Mouse (Mus musculus) testis, adult 2 months (tissue): Measurements from ENCODE around the gene Mpg.

Experiments
- CTCF ChIP-seq: fragments of 200-500 bp; IDR thresholded peaks from 2 replicates; pipeline ENCODE4 v1.5.1; 2012; ENCODE audit warnings: low read depth, mild to moderate bottlenecking, inconsistent platforms, low read length, moderate library complexity; ENCODE audit not compliant: control insufficient read depth, insufficient read depth, insufficient replicate concordance
- POLR2A ChIP-seq: fragments of 200-500 bp; IDR thresholded peaks from 2 replicates; pipeline ENCODE4 v1.6.1; 2012; ENCODE audit warnings: low read depth, mild to moderate bottlenecking, inconsistent platforms, low read length, moderate library complexity; ENCODE audit not compliant: control insufficient read depth

DNA sequence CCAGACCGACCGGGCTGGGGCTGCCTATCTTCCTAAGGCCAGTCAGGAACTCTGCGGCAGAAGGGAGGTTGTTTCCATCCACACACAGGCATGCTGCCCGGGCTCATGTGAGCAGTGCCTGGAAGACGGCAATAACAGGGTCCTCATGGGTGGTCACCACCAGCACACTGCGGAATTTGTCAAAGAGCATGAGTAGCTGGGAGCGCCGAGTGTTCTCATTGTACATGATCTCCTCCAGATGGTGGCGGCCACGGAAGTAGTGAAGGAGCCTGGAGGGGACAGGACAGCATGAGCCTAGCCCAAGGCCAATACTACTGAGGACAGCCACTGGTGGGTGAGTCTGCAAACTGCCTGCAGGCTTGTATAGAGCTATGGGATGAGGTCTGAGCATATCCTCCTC is 6.5 kb downstream of the Mpg start:
- TF ChIP-seq CTCF (no peak), POLR2A (no peak)
